Mouse (Mus musculus) lung, embryonic 14.5 days (tissue): ENCODE results near the gene Prkce. TPM values are rescaled to one million over a fixed set of nuclear protein-coding genes. Genes with fewer than 3 reads are reported as not detected.

ENCODE experiments used
- ATAC-seq: fragments of 200-750 bp; cut with Nextera tagmentation; 2 replicates; pipeline ENCODE4 v1.8.0; 2017; ENCODE audit warnings: mild to moderate bottlenecking, moderate TSS enrichment, moderate library complexity; ENCODE audit not compliant: insufficient read depth
- DNase-seq: peaks from one replicate; pipeline ENCODE4 v3.0.0-alpha.2; 2015
- H3K27ac ChIP-seq: fragments of 300-500 bp; sonication (generic); 2 replicates; pipeline ENCODE4 v1.5.1; 2014; ENCODE audit warnings: low read depth, mild to moderate bottlenecking, moderate library complexity
- H3K27me3 ChIP-seq: fragments of 300-500 bp; sonication (generic); 2 replicates; pipeline ENCODE4 v1.6.1; 2014; ENCODE audit warnings: low read length, control low read depth; ENCODE audit not compliant: insufficient read depth
- H3K36me3 ChIP-seq: fragments of 300-500 bp; sonication (generic); 2 replicates; pipeline ENCODE4 v1.6.1; 2014; ENCODE audit warnings: control low read depth; ENCODE audit not compliant: insufficient read depth
- H3K4me1 ChIP-seq: fragments of 300-500 bp; sonication (generic); 2 replicates; pipeline ENCODE4 v1.6.1; 2014; ENCODE audit warnings: antibody characterized with exemption, control low read depth; ENCODE audit not compliant: insufficient read depth
- H3K4me2 ChIP-seq: fragments of 300-500 bp; sonication (generic); 2 replicates; pipeline ENCODE4 v1.6.1; 2014; ENCODE audit warnings: mild to moderate bottlenecking
- H3K4me3 ChIP-seq: fragments of 300-500 bp; sonication (generic); 2 replicates; pipeline ENCODE4 v1.5.1; 2014; ENCODE audit warnings: low read depth, low read length
- H3K9ac ChIP-seq: fragments of 300-500 bp; sonication (generic); 2 replicates; pipeline ENCODE4 v1.6.1; 2014
- H3K9me3 ChIP-seq: fragments of 300-500 bp; sonication (generic); 2 replicates; pipeline ENCODE4 v1.6.1; 2016; ENCODE audit warnings: low read depth, low read length, control low read depth
- CTCF ChIP-seq: IDR thresholded peaks from 2 replicates; pipeline ENCODE4 v1.5.1; 2016; ENCODE audit warnings: antibody characterized with exemption, low read depth
- WGBS: fragments of 180-500 bp; shearing (Covaris S2); extraction: QIAGEN DNeasy Blood & Tissue Kit; methylation state at CpG from one replicate; pipeline ENCODE4 v1.1.7; 2014; 5-methylcytosine and 5-hydroxymethylcytosine counted together
- polyA plus RNA-seq: library from polyadenylated mRNA; unstranded; fragments of >200 nt; fragmentation: Nextera tagmentation; extraction: Ambion mirVana; gene quantifications from 2 replicates; pipeline ENCODE4 v1.2.1, GENCODE M21; 2014

Gene Prkce
- polyA plus RNA-seq, 1 experiment from 2014 or later: 10.1 TPM

DNA sequence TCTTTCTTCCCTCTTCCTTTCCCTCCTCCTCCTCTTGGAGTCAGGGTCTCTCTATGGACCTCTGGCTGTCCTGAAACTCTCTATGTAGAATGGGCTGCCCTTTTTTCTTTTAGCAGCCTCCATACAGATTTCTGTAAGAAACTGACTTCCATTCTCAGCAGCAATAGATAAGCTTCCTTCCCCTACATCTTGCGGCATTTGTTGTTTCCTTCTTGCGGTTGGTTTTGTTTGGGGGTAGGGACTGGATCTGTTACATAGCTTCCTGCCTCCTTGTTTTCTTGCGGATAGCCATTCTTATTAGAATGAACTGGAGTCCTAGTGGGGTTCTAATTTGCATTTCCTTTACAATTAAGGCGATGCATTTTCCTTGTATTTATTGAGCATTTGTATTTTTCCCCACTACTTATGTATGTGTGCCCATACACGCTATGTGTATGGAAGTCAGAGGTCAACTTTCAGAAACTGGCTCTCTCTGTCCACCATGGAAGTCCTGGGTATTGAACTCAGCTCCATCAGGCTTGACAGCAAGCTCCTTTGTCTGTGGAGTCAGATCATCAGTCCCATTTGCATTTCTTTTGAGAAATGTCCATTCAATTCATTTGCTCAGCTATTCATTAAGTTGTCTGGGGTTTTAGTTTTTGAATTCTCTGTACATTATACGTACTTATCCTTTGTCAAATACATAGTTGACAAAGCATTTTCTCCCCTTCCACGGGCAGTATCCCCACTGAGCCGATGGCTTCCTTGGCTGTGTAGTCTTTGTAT is 500.4 kb downstream of the Prkce start:
- H3K9ac ChIP-seq: no peak overlapping the region
- WGBS: 80% methylated on average over 8 of the region's 8 CpGs

DNA sequence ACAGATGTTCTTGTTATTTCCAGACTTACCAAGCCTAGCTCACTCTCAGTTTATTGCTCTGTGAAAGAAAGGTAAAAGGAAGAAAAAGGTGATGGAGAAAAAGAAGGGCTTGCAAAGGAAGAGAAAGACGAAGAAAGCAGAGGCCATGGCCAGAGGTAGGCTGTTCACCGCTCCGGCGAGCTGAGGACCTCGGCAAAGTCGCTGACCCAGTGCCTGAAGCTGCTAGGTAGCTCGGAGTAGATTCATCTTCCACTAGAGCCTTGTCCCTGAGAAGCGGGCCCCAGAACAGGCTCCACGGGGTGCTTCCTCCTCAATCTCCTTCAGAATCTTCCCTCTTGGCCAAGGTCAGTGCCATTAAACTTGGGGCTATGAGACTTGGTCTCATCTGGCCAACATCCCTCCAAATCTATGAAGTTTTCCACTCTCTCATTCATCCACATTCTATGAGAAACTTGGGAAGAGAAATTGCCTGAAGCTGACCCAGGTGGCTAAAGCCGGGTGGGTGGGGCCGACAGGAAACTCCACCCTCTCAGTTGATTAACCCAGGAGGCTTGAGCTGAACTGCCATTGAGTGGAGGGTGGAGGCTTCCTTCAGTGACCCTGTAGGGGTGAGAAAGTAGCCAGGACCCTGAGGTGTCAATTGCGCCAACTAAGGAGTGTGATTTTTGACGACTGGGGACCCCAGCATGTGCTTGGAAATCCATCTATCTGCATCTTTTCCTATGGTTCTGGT is 502.2 kb downstream of the Prkce start:
- Histone ChIP-seq H3K27me3 (no peaks in the 10 kb centered on the region), H3K27ac (no peak overlapping the region), H3K9me3 (no peaks in the 10 kb centered on the region), H3K4me3 (no peak overlapping the region), H3K4me2 (no peak overlapping the region), H3K36me3 (no peaks in the 10 kb centered on the region), H3K9ac (no peak overlapping the region), H3K4me1 (peaks cover 6% of the 10 kb centered on the region; the same call in 1 of the 2 replicates)
- no peak for TF ChIP-seq CTCF
- 81% methylated on average over 13 of the region's 13 CpGs for WGBS
- ATAC-seq (no peak), DNase-seq (no peak)

More for the DNA sequence above, 500.4 kb downstream of the Prkce start:
- DNase-seq: no peak
- Histone ChIP-seq H3K4me3 (no peak overlapping the region), H3K4me2 (no peak overlapping the region), H3K36me3 (no peaks in the 10 kb centered on the region), H3K9me3 (no peaks in the 10 kb centered on the region), H3K27ac (no peak overlapping the region), H3K4me1 (peaks cover 6% of the 10 kb centered on the region; the same call in 1 of the 2 replicates), H3K27me3 (no peaks in the 10 kb centered on the region)
- TF ChIP-seq CTCF: no peak
- ATAC-seq: no peak

GRCm38 (mm10) chr17:86670731-86671130 is 503.1 kb downstream of the Prkce start:
- Histone ChIP-seq H3K4me2 (peak overlapping the region; percentile 23; the same call in 1 of the 2 replicates), H3K9ac (no peak overlapping the region), H3K4me3 (no peak overlapping the region), H3K9me3 (no peaks in the 10 kb centered on the region), H3K4me1 (peaks cover 6% of the 10 kb centered on the region; the same call in 1 of the 2 replicates), H3K36me3 (no peaks in the 10 kb centered on the region), H3K27ac (no peak overlapping the region), H3K27me3 (no peaks in the 10 kb centered on the region)
- no peak for TF ChIP-seq CTCF
- ATAC-seq (no peak), DNase-seq (peak; percentile 30)
- 22% methylated on average over 7 of the region's 7 CpGs for WGBS

DNA sequence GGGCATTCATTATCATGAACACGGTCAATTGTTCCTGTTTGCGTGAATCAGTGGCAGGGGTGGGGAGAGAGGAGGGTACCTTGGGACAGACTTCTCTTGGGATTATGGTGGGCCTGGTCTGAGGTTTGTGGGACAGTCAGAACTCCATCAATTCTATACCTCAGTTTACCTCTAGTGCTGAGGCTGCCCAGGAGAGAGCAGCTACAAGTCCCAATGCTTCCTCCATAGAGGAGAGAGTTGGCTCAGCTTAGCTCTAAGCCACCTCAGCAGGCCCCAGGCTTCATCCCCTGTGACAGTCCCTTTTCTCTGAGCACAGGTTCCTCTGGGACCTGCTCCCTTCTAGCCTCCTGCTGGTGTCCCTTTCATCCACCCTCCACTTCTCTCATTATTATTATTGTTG is 507.4 kb downstream of the Prkce start:
- H3K4me2 ChIP-seq: no peak overlapping the region
- no peak overlapping the region for H3K27ac ChIP-seq
- no peak overlapping the region for H3K9ac ChIP-seq
- no peak for TF ChIP-seq CTCF
- ATAC-seq: no peak
- no peaks in the 10 kb centered on the region for H3K27me3 ChIP-seq
- H3K9me3 ChIP-seq: no peaks in the 10 kb centered on the region
- H3K36me3 ChIP-seq: no peaks in the 10 kb centered on the region
- no peak for DNase-seq
- H3K4me3 ChIP-seq: no peak overlapping the region
- H3K4me1 ChIP-seq: peaks cover 6% of the 10 kb centered on the region; the same call in 1 of the 2 replicates
- WGBS: 77% methylated on average over 2 of the region's 2 CpGs

GRCm38 (mm10) chr17:86676336-86676735 is 508.8 kb downstream of the Prkce start:
- no peaks in the 10 kb centered on the region for H3K9me3 ChIP-seq
- H3K36me3 ChIP-seq: no peaks in the 10 kb centered on the region
- no peak for TF ChIP-seq CTCF
- ATAC-seq: no peak
- no peak for DNase-seq
- H3K4me3 ChIP-seq: no peak overlapping the region
- no peaks in the 10 kb centered on the region for H3K4me1 ChIP-seq
- WGBS: 57% methylated on average over 5 of the region's 5 CpGs
- H3K9ac ChIP-seq: no peak overlapping the region
- H3K27ac ChIP-seq: no peak overlapping the region
- no peaks in the 10 kb centered on the region for H3K27me3 ChIP-seq
- H3K4me2 ChIP-seq: no peak overlapping the region

GRCm38 (mm10) chr17:86676909-86677308 is 509.3 kb downstream of the Prkce start:
- ATAC-seq (no peak), DNase-seq (no peak)
- Histone ChIP-seq H3K27me3 (no peaks in the 10 kb centered on the region), H3K9ac (no peak overlapping the region), H3K4me1 (no peaks in the 10 kb centered on the region), H3K27ac (no peak overlapping the region), H3K9me3 (no peaks in the 10 kb centered on the region), H3K36me3 (no peaks in the 10 kb centered on the region), H3K4me2 (no peak overlapping the region), H3K4me3 (no peak overlapping the region)
- no peak for TF ChIP-seq CTCF
- WGBS: 67% methylated on average over 4 of the region's 4 CpGs

- Histone ChIP-seq H3K9me3 (no peaks in the 10 kb centered on the region), H3K4me3 (no peak overlapping the region), H3K9ac (no peak overlapping the region), H3K36me3 (no peaks in the 10 kb centered on the region), H3K27ac (no peak overlapping the region), H3K4me2 (no peak overlapping the region), H3K4me1 (no peaks in the 10 kb centered on the region), H3K27me3 (no peaks in the 10 kb centered on the region)
- DNase-seq (no peak), ATAC-seq (no peak)
- no peak for TF ChIP-seq CTCF
- 83% methylated on average over 4 of the region's 4 CpGs for WGBS
Observed at GRCm38 (mm10) chr17:86685263-86685662, 517.7 kb downstream of the Prkce start.
